Mouse (Mus musculus) forebrain, embryonic 10.5 days (tissue): ENCODE measurements at regions not wholly inside any gene's neighbourhood (a gene's known extent, or its start where the extent isn't known, plus 50 kb on each side); places are given as distances from the start of the nearest gene placed in this dataset.

Experiments
- DNase-seq: peaks from one replicate; pipeline ENCODE4 v3.0.0-alpha.2; 2017; ENCODE audit warnings: low spot score; ENCODE audit errors: extremely low spot score
- H3K27ac ChIP-seq: fragments of 300-500 bp; sonication (generic); 2 replicates; pipeline ENCODE4 v1.5.1; 2016; ENCODE audit warnings: mild to moderate bottlenecking
- H3K27me3 ChIP-seq: fragments of 300-500 bp; sonication (generic); 2 replicates; pipeline ENCODE4 v1.6.1; 2016; ENCODE audit warnings: mild to moderate bottlenecking; ENCODE audit not compliant: poor library complexity, severe bottlenecking
- H3K36me3 ChIP-seq: fragments of 300-500 bp; sonication (generic); replicated peaks from 2 replicates; pipeline ENCODE4 v1.6.1; 2016; ENCODE audit warnings: mild to moderate bottlenecking, moderate library complexity
- H3K4me1 ChIP-seq: fragments of 300-500 bp; sonication (generic); 2 replicates; pipeline ENCODE4 v1.6.1; 2016
- H3K4me3 ChIP-seq: fragments of 300-500 bp; sonication (generic); 2 replicates; pipeline ENCODE4 v1.5.1; 2016; ENCODE audit warnings: mild to moderate bottlenecking, moderate library complexity
- H3K9me3 ChIP-seq: fragments of 300-500 bp; sonication (generic); 2 replicates; pipeline ENCODE4 v1.6.1; 2016; ENCODE audit warnings: mild to moderate bottlenecking, moderate library complexity
- WGBS: fragments of 180-500 bp; shearing (Covaris S2); methylation state at CpG from one replicate; pipeline ENCODE4 v1.1.7; 2016; 5-methylcytosine and 5-hydroxymethylcytosine counted together

GRCm38 (mm10) chr13:90823877-90824276, 81.3 kb downstream of the Atp6ap1l start:
- DNase-seq = no peak
- H3K27me3 ChIP-seq = no peaks in the 10 kb centered on the region
- H3K4me1 ChIP-seq = peaks cover 9% of the 10 kb centered on the region
- WGBS = 68% methylated on average over 5 of the region's 5 CpGs
- no peak overlapping the region for H3K4me3 ChIP-seq
- H3K36me3 ChIP-seq = no peaks in the 10 kb centered on the region
- no peak overlapping the region for H3K27ac ChIP-seq
- no peaks in the 10 kb centered on the region for H3K9me3 ChIP-seq

- Histone ChIP-seq H3K36me3 (no peaks in the 10 kb centered on the region), H3K4me1 (peaks cover 9% of the 10 kb centered on the region), H3K27me3 (no peaks in the 10 kb centered on the region), H3K27ac (no peak overlapping the region), H3K9me3 (no peaks in the 10 kb centered on the region), H3K4me3 (no peak overlapping the region)
- WGBS = 80% methylated on average over 4 of the region's 4 CpGs
- no peak for DNase-seq
These were observed 83.3 kb downstream of the Atp6ap1l start for GRCm38 (mm10) chr13:90821898-90822297.

GRCm38 (mm10) chr13:90820453-90820852, 84.7 kb downstream of the Atp6ap1l start:
- DNase-seq = no peak
- H3K9me3 ChIP-seq = no peaks in the 10 kb centered on the region
- H3K4me1 ChIP-seq = peaks cover 9% of the 10 kb centered on the region
- H3K36me3 ChIP-seq = no peaks in the 10 kb centered on the region
- no peaks in the 10 kb centered on the region for H3K27me3 ChIP-seq
- no peak overlapping the region for H3K4me3 ChIP-seq
- H3K27ac ChIP-seq = no peak overlapping the region
- 42% methylated on average over 3 of the region's 3 CpGs for WGBS

- no peak for DNase-seq
- Histone ChIP-seq H3K36me3 (no peaks in the 10 kb centered on the region), H3K4me3 (no peak overlapping the region), H3K27ac (no peak overlapping the region), H3K4me1 (peaks cover 9% of the 10 kb centered on the region), H3K9me3 (no peaks in the 10 kb centered on the region), H3K27me3 (no peaks in the 10 kb centered on the region)
- WGBS = 81% methylated on average over 7 of the region's 7 CpGs
These were observed 85.2 kb downstream of the Atp6ap1l start for GRCm38 (mm10) chr13:90819934-90820333.

- Histone ChIP-seq H3K27me3 (no peaks in the 10 kb centered on the region), H3K36me3 (no peaks in the 10 kb centered on the region), H3K27ac (no peak overlapping the region), H3K4me1 (no peaks in the 10 kb centered on the region), H3K9me3 (no peaks in the 10 kb centered on the region), H3K4me3 (no peak overlapping the region)
- WGBS = 83% methylated on average over 4 of the region's 4 CpGs
- no peak for DNase-seq
These were observed 90.8 kb downstream of the Atp6ap1l start for GRCm38 (mm10) chr13:90814174-90814865.

GRCm38 (mm10) chr13:90810011-90810410, 95.1 kb downstream of the Atp6ap1l start:
- H3K36me3 ChIP-seq = no peaks in the 10 kb centered on the region
- WGBS = 72% methylated on average over 6 of the region's 6 CpGs
- no peak for DNase-seq

GRCm38 (mm10) chr13:90799641-90800040, 105.5 kb downstream of the Atp6ap1l start:
- no peaks in the 10 kb centered on the region for H3K27me3 ChIP-seq
- H3K4me3 ChIP-seq = no peak overlapping the region
- H3K36me3 ChIP-seq = no peaks in the 10 kb centered on the region
- 80% methylated on average over 2 of the region's 2 CpGs for WGBS
- DNase-seq = no peak
- H3K9me3 ChIP-seq = no peaks in the 10 kb centered on the region
- no peak overlapping the region for H3K27ac ChIP-seq
- no peaks in the 10 kb centered on the region for H3K4me1 ChIP-seq

More at GRCm38 (mm10) chr13:90810011-90810410, 95.1 kb downstream of the Atp6ap1l start:
- Histone ChIP-seq H3K4me1 (no peaks in the 10 kb centered on the region), H3K27me3 (no peaks in the 10 kb centered on the region), H3K9me3 (peaks cover 4% of the 10 kb centered on the region; the same call in 1 of the 2 replicates), H3K4me3 (no peak overlapping the region), H3K27ac (no peak overlapping the region)

GRCm38 (mm10) chr13:90798791-90799542, 106.2 kb downstream of the Atp6ap1l start:
- Histone ChIP-seq H3K27ac (no peak overlapping the region), H3K4me3 (no peak overlapping the region), H3K9me3 (no peaks in the 10 kb centered on the region), H3K4me1 (no peaks in the 10 kb centered on the region), H3K27me3 (no peaks in the 10 kb centered on the region), H3K36me3 (no peaks in the 10 kb centered on the region)
- 40% methylated on average over 6 of the region's 6 CpGs for WGBS
- no peak for DNase-seq

GRCm38 (mm10) chr13:90798381-90798780, 106.8 kb downstream of the Atp6ap1l start:
- DNase-seq = no peak
- no peak overlapping the region for H3K4me3 ChIP-seq
- H3K4me1 ChIP-seq = no peaks in the 10 kb centered on the region
- H3K9me3 ChIP-seq = no peaks in the 10 kb centered on the region
- no peak overlapping the region for H3K27ac ChIP-seq
- no peaks in the 10 kb centered on the region for H3K36me3 ChIP-seq
- WGBS = 72% methylated on average over 2 of the region's 2 CpGs
- H3K27me3 ChIP-seq = no peaks in the 10 kb centered on the region

- Histone ChIP-seq H3K4me1 (no peaks in the 10 kb centered on the region), H3K36me3 (no peaks in the 10 kb centered on the region), H3K27me3 (no peaks in the 10 kb centered on the region), H3K27ac (no peak overlapping the region), H3K9me3 (no peaks in the 10 kb centered on the region), H3K4me3 (no peak overlapping the region)
- no peak for DNase-seq
- WGBS = 86% methylated on average over 3 of the region's 3 CpGs
These were observed 107.9 kb downstream of the Atp6ap1l start for GRCm38 (mm10) chr13:90797209-90797608.

- H3K4me3 ChIP-seq = no peak overlapping the region
- H3K4me1 ChIP-seq = no peaks in the 10 kb centered on the region
- H3K27ac ChIP-seq = no peak overlapping the region
- no peaks in the 10 kb centered on the region for H3K9me3 ChIP-seq
- H3K36me3 ChIP-seq = no peaks in the 10 kb centered on the region
- WGBS = 87% methylated on average over 4 of the region's 4 CpGs
- no peak for DNase-seq
- no peaks in the 10 kb centered on the region for H3K27me3 ChIP-seq
These were observed 108.3 kb downstream of the Atp6ap1l start for GRCm38 (mm10) chr13:90796809-90797208.

- H3K36me3 ChIP-seq = no peaks in the 10 kb centered on the region
- 83% methylated on average over 1 of the region's 1 CpGs for WGBS
- H3K4me3 ChIP-seq = no peak overlapping the region
- DNase-seq = no peak
- no peaks in the 10 kb centered on the region for H3K27me3 ChIP-seq
- no peaks in the 10 kb centered on the region for H3K4me1 ChIP-seq
- no peak overlapping the region for H3K27ac ChIP-seq
- H3K9me3 ChIP-seq = no peaks in the 10 kb centered on the region
These were observed 122.7 kb downstream of the Atp6ap1l start for GRCm38 (mm10) chr13:90782435-90782834.

GRCm38 (mm10) chr13:90781974-90782373, 123.2 kb downstream of the Atp6ap1l start:
- WGBS = 83% methylated on average over 2 of the region's 2 CpGs

More at GRCm38 (mm10) chr13:90781974-90782373, 123.2 kb downstream of the Atp6ap1l start:
- no peak for DNase-seq
- H3K27ac ChIP-seq = no peak overlapping the region
- H3K4me1 ChIP-seq = no peaks in the 10 kb centered on the region
- H3K36me3 ChIP-seq = no peaks in the 10 kb centered on the region
- no peaks in the 10 kb centered on the region for H3K9me3 ChIP-seq
- H3K4me3 ChIP-seq = no peak overlapping the region
- H3K27me3 ChIP-seq = no peaks in the 10 kb centered on the region
